Mouse (Mus musculus) bone marrow, adult 2 months (tissue): Measurements from ENCODE around the gene Akap9. TPM values are rescaled to one million over a fixed set of nuclear protein-coding genes. Genes with fewer than 3 reads are reported as not detected.

Experiments
- H3K27ac ChIP-seq: fragments of 200-500 bp; 2 replicates; pipeline ENCODE4 v1.5.1; 2012; ENCODE audit warnings: low read depth, mild to moderate bottlenecking, control low read depth, inconsistent platforms, low read length; ENCODE audit not compliant: control insufficient read depth, poor library complexity, insufficient read depth
- H3K4me1 ChIP-seq: fragments of 200-500 bp; 2 replicates; pipeline ENCODE4 v1.6.1; 2011; ENCODE audit warnings: low read length; ENCODE audit not compliant: control insufficient read depth, insufficient read depth
- H3K4me3 ChIP-seq: fragments of 200-500 bp; replicated peaks from 2 replicates; pipeline ENCODE3; 2011; ENCODE audit warnings: mild to moderate bottlenecking, low read depth, low read length, control low read depth; ENCODE audit not compliant: control insufficient read depth
- CTCF ChIP-seq: fragments of 200-500 bp; IDR thresholded peaks from 2 replicates; pipeline ENCODE4 v1.5.1; 2011; ENCODE audit warnings: low read length, control low read depth; ENCODE audit not compliant: control insufficient read depth, insufficient read depth
- POLR2A ChIP-seq: fragments of 200-500 bp; IDR thresholded peaks from 2 replicates; pipeline ENCODE4 v1.6.1; 2011; ENCODE audit warnings: low read depth, mild to moderate bottlenecking, control low read depth, low read length, borderline replicate concordance; ENCODE audit not compliant: control insufficient read depth
- WGBS: fragments of 180-500 bp; shearing (Covaris S2); methylation state at CpG from one replicate; pipeline ENCODE4 v1.1.7; 2018; 5-methylcytosine and 5-hydroxymethylcytosine counted together
- polyA plus RNA-seq: library from polyadenylated mRNA; stranded (reverse); fragments of >200 nt; gene quantifications from 2 replicates; pipeline ENCODE4 v1.2.4, GENCODE M21; 2011; ENCODE audit warnings: low replicate concordance; ENCODE audit not compliant: missing spikeins, insufficient read depth, insufficient read length

The Akap9 gene
- polyA plus RNA-seq, 1 experiment, result 12.5 TPM

- Histone ChIP-seq H3K4me3 (no peak overlapping the region), H3K4me1 (no peaks in the 10 kb centered on the region), H3K27ac (no peak overlapping the region)
- TF ChIP-seq CTCF, result no peak
- TF ChIP-seq POLR2A, result no peak
- WGBS, result 90% methylated on average over 6 of the region's 6 CpGs
These were observed 24.6 kb downstream of the Akap9 start for GRCm38 (mm10) chr5:3952498-3952897.

GRCm38 (mm10) chr5:3954541-3954940 is 26.7 kb downstream of the Akap9 start:
- no peak overlapping the region for H3K27ac ChIP-seq
- 83% methylated on average over 1 of the region's 1 CpGs for WGBS
- H3K4me1 ChIP-seq, result no peaks in the 10 kb centered on the region
- no peak overlapping the region for H3K4me3 ChIP-seq
- no peak for TF ChIP-seq CTCF
- no peak for TF ChIP-seq POLR2A

- H3K4me3 ChIP-seq, result no peak overlapping the region
- H3K4me1 ChIP-seq, result no peaks in the 10 kb centered on the region
- H3K27ac ChIP-seq, result no peak overlapping the region
- 88% methylated on average over 7 of the region's 7 CpGs for WGBS
- TF ChIP-seq POLR2A (no peak), CTCF (no peak)
These were observed 33.4 kb downstream of the Akap9 start for GRCm38 (mm10) chr5:3961286-3961685.

GRCm38 (mm10) chr5:3968415-3968814 is 40.6 kb downstream of the Akap9 start:
- 74% methylated on average over 9 of the region's 9 CpGs for WGBS
- Histone ChIP-seq H3K27ac (no peak overlapping the region), H3K4me3 (no peak overlapping the region), H3K4me1 (no peaks in the 10 kb centered on the region; the same call in 1 of the 2 replicates)
- TF ChIP-seq POLR2A (no peak), CTCF (no peak)

GRCm38 (mm10) chr5:3969114-3969513 is 41.3 kb downstream of the Akap9 start:
- 74% methylated on average over 6 of the region's 6 CpGs for WGBS
- TF ChIP-seq CTCF (no peak), POLR2A (no peak)
- Histone ChIP-seq H3K4me1 (no peaks in the 10 kb centered on the region; the same call in 1 of the 2 replicates), H3K27ac (no peak overlapping the region), H3K4me3 (no peak overlapping the region)

GRCm38 (mm10) chr5:3970936-3971335 is 43.1 kb downstream of the Akap9 start:
- Histone ChIP-seq H3K4me3 (no peak overlapping the region), H3K27ac (no peak overlapping the region), H3K4me1 (no peaks in the 10 kb centered on the region; the same call in 1 of the 2 replicates)
- 58% methylated on average over 2 of the region's 2 CpGs for WGBS
- TF ChIP-seq POLR2A, result no peak
- TF ChIP-seq CTCF, result no peak

- no peaks in the 10 kb centered on the region; the same call in 1 of the 2 replicates for H3K4me1 ChIP-seq
- no peak overlapping the region for H3K4me3 ChIP-seq
- H3K27ac ChIP-seq, result no peak overlapping the region
- TF ChIP-seq CTCF (no peak), POLR2A (no peak)
- 54% methylated on average over 5 of the region's 5 CpGs for WGBS
These were observed 45.9 kb downstream of the Akap9 start for GRCm38 (mm10) chr5:3973764-3974163.

GRCm38 (mm10) chr5:3974896-3975295 is 47.0 kb downstream of the Akap9 start:
- no peak for TF ChIP-seq CTCF
- no peak for TF ChIP-seq POLR2A
- Histone ChIP-seq H3K4me1 (no peaks in the 10 kb centered on the region), H3K4me3 (no peak overlapping the region), H3K27ac (no peak overlapping the region)
- 84% methylated on average over 6 of the region's 6 CpGs for WGBS

GRCm38 (mm10) chr5:3976111-3976510 is 48.3 kb downstream of the Akap9 start:
- no peak overlapping the region for H3K27ac ChIP-seq
- WGBS, result 87% methylated on average over 8 of the region's 8 CpGs
- H3K4me3 ChIP-seq, result no peak overlapping the region
- H3K4me1 ChIP-seq, result no peaks in the 10 kb centered on the region
- TF ChIP-seq CTCF (no peak), POLR2A (no peak)

- H3K4me3 ChIP-seq, result no peak overlapping the region
- no peaks in the 10 kb centered on the region for H3K4me1 ChIP-seq
- 79% methylated on average over 4 of the region's 4 CpGs for WGBS
- TF ChIP-seq POLR2A (no peak), CTCF (no peak)
- H3K27ac ChIP-seq, result no peak overlapping the region
These were observed 50.0 kb downstream of the Akap9 start for GRCm38 (mm10) chr5:3977904-3978303.
